Mouse (Mus musculus): ENCODE results near the gene Eme1. TPM values are rescaled to one million over a fixed set of nuclear protein-coding genes. Genes with fewer than 3 reads are reported as not detected.
"Not testable (repeated sequence)": the region's sequence is repeated elsewhere in the genome, so short reads cannot be mapped to it uniquely, and the experiment has no call there.

Gene Eme1
- polyA plus RNA-seq, 1 experiment = 8.9 TPM

GRCm38 (mm10) chr11:94652973-94653372 lies 791 bp downstream of the Eme1 start:
- no peaks in the 10 kb centered on the region for H3K27me3 ChIP-seq (ENCODE audit: control insufficient read depth, insufficient read depth, low read length)
- 61% methylated on average over 8 of the region's 8 CpGs for WGBS
- no peak for DNase-seq
- TF ChIP-seq POLR2A (IDR thresholded peaks at IDR 0.05; ENCODE audit: control insufficient read depth, extremely low read depth, insufficient read depth, low read length, poor library complexity) (no peak), CTCF (IDR thresholded peaks at IDR 0.05; ENCODE audit: borderline replicate concordance, control insufficient read depth, extremely low read depth, insufficient read depth, low read length, poor library complexity) (no peak)
- no peak overlapping the region for H3K4me3 ChIP-seq (ENCODE audit: control insufficient read depth, insufficient read depth, low read length)
- no peak overlapping the region for H3K27ac ChIP-seq (ENCODE audit: control insufficient read depth, insufficient read depth, low read length)
- H3K4me1 ChIP-seq (replicated peaks; ENCODE audit: control insufficient read depth, insufficient read depth, low read length) = peaks cover 2% of the 10 kb centered on the region; the same call in 1 of the 2 replicates
- peaks cover under 1% of the 10 kb centered on the region for H3K36me3 ChIP-seq (ENCODE audit: control insufficient read depth, insufficient read depth, low read length)

- 97% methylated on average over 5 of the region's 7 CpGs for WGBS
- not testable (repeated sequence) for H3K4me1 ChIP-seq (replicated peaks; ENCODE audit: control insufficient read depth, insufficient read depth, low read length); DNase-seq; H3K36me3 ChIP-seq (ENCODE audit: control insufficient read depth, insufficient read depth, low read length); H3K4me3 ChIP-seq (ENCODE audit: control insufficient read depth, insufficient read depth, low read length); H3K27me3 ChIP-seq (ENCODE audit: control insufficient read depth, insufficient read depth, low read length); H3K27ac ChIP-seq (ENCODE audit: control insufficient read depth, insufficient read depth, low read length)
These were observed 2.5 kb downstream of the Eme1 start for GRCm38 (mm10) chr11:94651241-94651640.

- peaks cover 41% of the 10 kb centered on the region for H3K36me3 ChIP-seq (ENCODE audit: control insufficient read depth, insufficient read depth, low read length)
- WGBS = 99% methylated on average over 4 of the region's 4 CpGs
- no peak overlapping the region for H3K4me3 ChIP-seq (ENCODE audit: control insufficient read depth, insufficient read depth, low read length)
These were observed 7.3 kb downstream of the Eme1 start for GRCm38 (mm10) chr11:94646457-94646856.

GRCm38 (mm10) chr11:94644461-94645219 lies 9.1 kb downstream of the Eme1 start:
- DNase-seq = no peak
- Histone ChIP-seq H3K4me3 (ENCODE audit: control insufficient read depth, insufficient read depth, low read length) (no peak overlapping the region), H3K27ac (ENCODE audit: control insufficient read depth, insufficient read depth, low read length) (no peak overlapping the region), H3K27me3 (ENCODE audit: control insufficient read depth, insufficient read depth, low read length) (no peaks in the 10 kb centered on the region), H3K36me3 (ENCODE audit: control insufficient read depth, insufficient read depth, low read length) (peaks cover 53% of the 10 kb centered on the region), H3K4me1 (replicated peaks; ENCODE audit: control insufficient read depth, insufficient read depth, low read length) (no peaks in the 10 kb centered on the region)
- 96% methylated on average over 8 of the region's 8 CpGs for WGBS
- TF ChIP-seq CTCF (IDR thresholded peaks at IDR 0.05; ENCODE audit: borderline replicate concordance, control insufficient read depth, extremely low read depth, insufficient read depth, low read length, poor library complexity) = no peak
- TF ChIP-seq POLR2A (IDR thresholded peaks at IDR 0.05; ENCODE audit: control insufficient read depth, extremely low read depth, insufficient read depth, low read length, poor library complexity) = no peak

More at GRCm38 (mm10) chr11:94646457-94646856, 7.3 kb downstream of the Eme1 start:
- Histone ChIP-seq H3K4me1 (replicated peaks; ENCODE audit: control insufficient read depth, insufficient read depth, low read length) (no peaks in the 10 kb centered on the region), H3K27me3 (ENCODE audit: control insufficient read depth, insufficient read depth, low read length) (no peaks in the 10 kb centered on the region), H3K27ac (ENCODE audit: control insufficient read depth, insufficient read depth, low read length) (no peak overlapping the region)
- no peak for DNase-seq
- no peak for TF ChIP-seq CTCF (IDR thresholded peaks at IDR 0.05; ENCODE audit: borderline replicate concordance, control insufficient read depth, extremely low read depth, insufficient read depth, low read length, poor library complexity)
- no peak for TF ChIP-seq POLR2A (IDR thresholded peaks at IDR 0.05; ENCODE audit: control insufficient read depth, extremely low read depth, insufficient read depth, low read length, poor library complexity)

GRCm38 (mm10) chr11:94634431-94634830 lies 19.3 kb downstream of the Eme1 start:
- H3K36me3 ChIP-seq (ENCODE audit: control insufficient read depth, insufficient read depth, low read length) = peaks cover 64% of the 10 kb centered on the region
- peaks cover 11% of the 10 kb centered on the region for H3K4me1 ChIP-seq (replicated peaks; ENCODE audit: control insufficient read depth, insufficient read depth, low read length)
- H3K27ac ChIP-seq (ENCODE audit: control insufficient read depth, insufficient read depth, low read length) = no peak overlapping the region
- no peak for DNase-seq
- TF ChIP-seq CTCF (IDR thresholded peaks at IDR 0.05; ENCODE audit: borderline replicate concordance, control insufficient read depth, extremely low read depth, insufficient read depth, low read length, poor library complexity) (no peak), POLR2A (IDR thresholded peaks at IDR 0.05; ENCODE audit: control insufficient read depth, extremely low read depth, insufficient read depth, low read length, poor library complexity) (no peak)
- H3K27me3 ChIP-seq (ENCODE audit: control insufficient read depth, insufficient read depth, low read length) = no peaks in the 10 kb centered on the region
- H3K4me3 ChIP-seq (ENCODE audit: control insufficient read depth, insufficient read depth, low read length) = no peak overlapping the region
- WGBS = 94% methylated on average over 5 of the region's 5 CpGs

- no peak overlapping the region for H3K27ac ChIP-seq (ENCODE audit: control insufficient read depth, insufficient read depth, low read length)
- no peak overlapping the region for H3K4me3 ChIP-seq (ENCODE audit: control insufficient read depth, insufficient read depth, low read length)
- H3K36me3 ChIP-seq (ENCODE audit: control insufficient read depth, insufficient read depth, low read length) = peaks cover 49% of the 10 kb centered on the region
- peaks cover 11% of the 10 kb centered on the region for H3K4me1 ChIP-seq (replicated peaks; ENCODE audit: control insufficient read depth, insufficient read depth, low read length)
- TF ChIP-seq POLR2A (IDR thresholded peaks at IDR 0.05; ENCODE audit: control insufficient read depth, extremely low read depth, insufficient read depth, low read length, poor library complexity) = no peak
- TF ChIP-seq CTCF (IDR thresholded peaks at IDR 0.05; ENCODE audit: borderline replicate concordance, control insufficient read depth, extremely low read depth, insufficient read depth, low read length, poor library complexity) = no peak
- no peaks in the 10 kb centered on the region for H3K27me3 ChIP-seq (ENCODE audit: control insufficient read depth, insufficient read depth, low read length)
- 95% methylated on average over 8 of the region's 8 CpGs for WGBS
- DNase-seq = no peak
These were observed 20.8 kb downstream of the Eme1 start for GRCm38 (mm10) chr11:94632988-94633387.

GRCm38 (mm10) chr11:94631969-94632368 lies 21.8 kb downstream of the Eme1 start:
- H3K4me3 ChIP-seq (ENCODE audit: control insufficient read depth, insufficient read depth, low read length) = no peak overlapping the region
- peaks cover 42% of the 10 kb centered on the region for H3K36me3 ChIP-seq (ENCODE audit: control insufficient read depth, insufficient read depth, low read length)
- H3K4me1 ChIP-seq (replicated peaks; ENCODE audit: control insufficient read depth, insufficient read depth, low read length) = peaks cover 11% of the 10 kb centered on the region
- no peak for TF ChIP-seq CTCF (IDR thresholded peaks at IDR 0.05; ENCODE audit: borderline replicate concordance, control insufficient read depth, extremely low read depth, insufficient read depth, low read length, poor library complexity)
- no peak for TF ChIP-seq POLR2A (IDR thresholded peaks at IDR 0.05; ENCODE audit: control insufficient read depth, extremely low read depth, insufficient read depth, low read length, poor library complexity)
- no peak for DNase-seq
- over 99% methylated on average over 5 of the region's 5 CpGs for WGBS
- H3K27ac ChIP-seq (ENCODE audit: control insufficient read depth, insufficient read depth, low read length) = no peak overlapping the region
- no peaks in the 10 kb centered on the region for H3K27me3 ChIP-seq (ENCODE audit: control insufficient read depth, insufficient read depth, low read length)
